Mouse (Mus musculus) brain, embryonic 14.5 days (tissue): ENCODE results near the gene Cfap58. TPM values are rescaled to one million over a fixed set of nuclear protein-coding genes. Genes with fewer than 3 reads are reported as not detected.

Experiments
- DNase-seq: peaks from one replicate; pipeline ENCODE4 v3.0.0-alpha.2; 2011; ENCODE audit warnings: low read depth
- CTCF ChIP-seq: fragments of 200-500 bp; IDR thresholded peaks from 2 replicates; pipeline ENCODE4 v1.5.1; 2012; ENCODE audit warnings: inconsistent platforms, mild to moderate bottlenecking, moderate library complexity, borderline replicate concordance; ENCODE audit not compliant: insufficient read depth, insufficient read length; ENCODE audit errors: extremely low read depth
- POLR2A ChIP-seq: fragments of 200-500 bp; IDR thresholded peaks from 2 replicates; pipeline ENCODE4 v1.6.1; 2012; ENCODE audit warnings: mild to moderate bottlenecking, inconsistent platforms, borderline replicate concordance; ENCODE audit not compliant: poor library complexity, insufficient read depth, insufficient read length, severe bottlenecking; ENCODE audit errors: extremely low read depth
- polyA plus RNA-seq: library from polyadenylated mRNA; depleted of rRNA; stranded (reverse); fragments of >200 nt; gene quantifications from 2 replicates; pipeline ENCODE4 v1.2.3, GENCODE M21; 2012

Cfap58 gene
- polyA plus RNA-seq, 1 experiment = 0.62 TPM

GRCm38 (mm10) chr19:47936490-47936889 is 985 bp upstream of the Cfap58 start:
- no peak for DNase-seq
- TF ChIP-seq POLR2A = no peak
- TF ChIP-seq CTCF = no peak

- TF ChIP-seq POLR2A (no peak), CTCF (no peak)
- no peak for DNase-seq
Observed at GRCm38 (mm10) chr19:47936938-47937337, 537 bp upstream of the Cfap58 start.

- DNase-seq = no peak
- TF ChIP-seq POLR2A (no peak), CTCF (no peak)
Observed at GRCm38 (mm10) chr19:47939361-47939760, 1.9 kb downstream of the Cfap58 start.

DNA sequence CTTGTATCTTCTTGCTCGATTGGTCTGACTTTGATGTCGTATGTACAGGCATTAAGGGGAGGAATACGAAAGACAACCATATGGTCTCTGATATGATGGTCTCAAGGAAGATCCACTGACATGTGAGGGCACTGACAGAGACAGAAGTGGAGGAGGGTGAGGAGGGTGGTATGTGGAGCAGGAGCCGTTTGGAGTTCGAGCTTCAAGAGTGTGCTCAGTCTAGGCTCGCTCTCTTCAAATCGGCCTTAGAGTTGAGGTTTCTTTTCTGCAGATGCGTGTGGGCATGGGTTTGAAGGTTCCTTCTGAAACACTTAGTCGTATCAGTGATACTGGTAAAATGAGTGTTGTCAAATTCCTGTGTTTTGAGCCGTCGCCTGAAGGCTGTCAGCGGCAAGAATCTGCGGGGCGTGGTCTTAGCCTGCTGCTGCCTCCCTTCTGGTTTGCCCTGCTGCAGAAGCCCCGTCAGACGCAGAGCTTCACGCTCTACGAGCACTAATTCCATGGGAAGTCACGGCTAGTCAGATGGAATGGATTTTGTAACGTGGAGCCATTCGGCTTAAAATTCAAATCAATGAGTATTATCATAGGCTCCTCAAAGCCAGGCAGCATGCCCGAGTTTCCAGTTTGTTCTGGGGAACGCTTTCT is 9.5 kb downstream of the Cfap58 start:
- TF ChIP-seq CTCF (no peak), POLR2A (no peak)
- DNase-seq = peak; percentile 69

DNA sequence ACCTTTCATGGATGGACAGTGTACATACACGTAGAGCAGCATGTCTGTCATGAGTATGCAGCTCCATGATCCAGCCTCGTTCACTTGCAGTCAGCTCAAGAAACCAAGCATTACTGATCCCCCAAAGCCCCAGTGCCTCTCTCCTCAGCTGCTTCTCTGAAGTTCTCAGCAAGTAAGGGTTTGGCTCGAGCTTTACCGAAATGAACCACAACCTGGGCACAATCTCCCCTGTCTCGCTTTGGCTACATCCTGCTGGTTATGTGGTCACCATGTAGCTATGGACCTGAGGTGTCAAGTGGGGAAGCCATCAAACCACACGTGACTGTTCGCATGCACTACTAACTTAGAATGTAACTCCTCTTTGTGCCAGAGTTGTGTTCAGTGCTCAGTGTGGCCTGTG is 13.5 kb downstream of the Cfap58 start:
- no peak for DNase-seq
- TF ChIP-seq POLR2A (no peak), CTCF (no peak)

- DNase-seq = peak; percentile 63
- no peak for TF ChIP-seq POLR2A
- no peak for TF ChIP-seq CTCF
Observed at GRCm38 (mm10) chr19:47953169-47953568, 15.7 kb downstream of the Cfap58 start.

- peak; percentile 67 for DNase-seq
- TF ChIP-seq POLR2A (no peak), CTCF (no peak)
Observed at GRCm38 (mm10) chr19:47958181-47958580, 20.7 kb downstream of the Cfap58 start.

DNA sequence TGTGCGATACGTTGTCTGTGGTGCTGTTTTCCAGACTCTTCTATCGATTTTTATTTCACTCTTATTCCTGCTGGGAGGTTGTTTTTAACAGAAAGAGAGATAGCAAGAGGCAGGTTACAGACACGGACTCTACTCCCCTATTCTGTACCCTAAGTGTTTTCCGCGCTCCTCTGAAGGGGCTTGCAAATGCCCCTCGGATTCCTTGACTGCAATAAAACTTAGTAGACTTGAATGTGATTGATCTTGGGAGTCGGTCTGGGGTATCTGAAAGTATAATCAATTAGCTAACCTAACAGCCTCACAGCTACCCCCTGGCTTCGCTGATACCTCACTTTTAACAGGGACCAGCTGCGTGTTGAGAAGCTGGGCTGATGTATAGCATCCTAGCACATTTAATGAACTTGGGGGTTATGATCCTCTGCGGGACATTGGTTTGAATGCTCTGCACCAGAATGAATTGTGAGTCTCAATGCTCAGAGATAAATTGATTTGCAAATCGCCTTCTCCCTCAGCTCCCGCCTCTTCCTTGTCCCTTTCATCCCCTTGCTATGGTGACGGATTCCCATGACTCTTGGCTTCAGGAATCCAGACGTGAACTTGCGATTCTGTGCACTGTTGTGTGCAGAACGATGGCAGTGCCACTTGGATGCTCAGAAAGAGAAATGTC is 31.7 kb downstream of the Cfap58 start:
- TF ChIP-seq CTCF (no peak), POLR2A (no peak)
- DNase-seq = peak; percentile 68

DNA sequence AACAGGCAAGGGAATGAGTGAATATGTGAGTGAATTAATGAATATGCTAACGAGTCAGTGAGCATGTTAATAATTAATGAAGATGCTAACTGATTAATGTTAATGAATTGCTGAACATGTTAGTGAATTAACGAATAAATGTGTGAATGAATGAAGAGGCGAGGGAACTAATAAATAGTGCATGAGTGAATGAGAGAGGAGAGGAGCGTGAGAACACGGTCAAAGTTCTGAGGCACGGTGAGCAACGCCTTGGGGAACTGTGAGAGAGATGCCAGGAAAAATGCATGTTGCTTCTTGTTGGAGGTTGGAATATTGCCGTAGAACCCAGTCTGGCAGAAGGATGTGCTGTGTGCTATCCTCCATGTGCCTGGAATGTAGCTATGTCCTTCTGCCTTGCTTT is 33.6 kb downstream of the Cfap58 start:
- DNase-seq = peak; percentile 52
- TF ChIP-seq POLR2A = no peak
- TF ChIP-seq CTCF = no peak

DNA sequence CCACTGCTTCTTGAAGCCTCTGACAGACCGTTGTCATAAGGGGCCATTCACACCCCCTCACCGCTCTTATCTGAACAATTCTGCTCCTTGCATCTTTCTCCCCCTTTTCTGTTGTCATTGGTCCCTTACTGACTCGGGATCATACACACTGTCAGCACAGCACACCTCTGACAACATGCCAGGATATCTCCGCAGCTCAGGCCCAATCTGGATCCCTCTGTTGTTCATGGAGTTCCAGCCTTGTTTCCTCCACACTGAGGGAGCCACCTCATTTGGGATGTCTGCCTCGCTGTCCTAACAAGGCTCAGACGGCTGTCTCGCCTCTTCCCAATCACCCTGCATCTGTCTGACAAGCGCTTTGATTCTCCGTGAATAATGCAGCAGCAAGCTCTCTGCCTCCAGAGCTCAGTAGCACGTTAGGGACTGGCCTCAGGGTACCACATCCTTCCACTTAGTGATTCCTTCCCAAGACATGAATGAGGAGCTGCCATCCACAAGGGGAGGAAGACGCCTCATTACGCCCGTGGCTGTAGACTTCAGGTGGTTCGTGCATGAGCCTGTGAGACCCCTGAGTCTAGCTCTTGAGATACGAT is 40.7 kb downstream of the Cfap58 start:
- peak; percentile 72 for DNase-seq
- no peak for TF ChIP-seq POLR2A
- no peak for TF ChIP-seq CTCF

DNA sequence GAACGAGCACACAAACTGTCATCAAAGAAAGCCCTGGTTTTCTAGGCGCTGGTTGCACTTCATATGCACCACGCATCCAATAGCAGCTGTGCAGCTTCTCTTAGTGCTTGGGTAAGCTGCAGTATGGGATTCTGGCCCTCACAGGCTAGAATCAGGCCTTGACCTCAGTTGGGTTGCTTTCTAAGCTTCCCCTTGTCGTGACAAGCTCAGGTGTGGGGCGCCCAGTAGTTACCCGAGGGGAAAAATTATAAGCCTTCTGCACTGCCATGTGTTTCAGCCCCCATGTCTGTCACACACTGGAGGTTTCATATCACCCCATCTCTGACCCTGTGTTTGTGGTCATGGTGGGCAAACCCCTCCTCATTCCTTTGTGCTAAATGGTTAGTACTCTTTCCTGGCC is 42.0 kb downstream of the Cfap58 start:
- no peak for TF ChIP-seq POLR2A
- no peak for TF ChIP-seq CTCF

DNA sequence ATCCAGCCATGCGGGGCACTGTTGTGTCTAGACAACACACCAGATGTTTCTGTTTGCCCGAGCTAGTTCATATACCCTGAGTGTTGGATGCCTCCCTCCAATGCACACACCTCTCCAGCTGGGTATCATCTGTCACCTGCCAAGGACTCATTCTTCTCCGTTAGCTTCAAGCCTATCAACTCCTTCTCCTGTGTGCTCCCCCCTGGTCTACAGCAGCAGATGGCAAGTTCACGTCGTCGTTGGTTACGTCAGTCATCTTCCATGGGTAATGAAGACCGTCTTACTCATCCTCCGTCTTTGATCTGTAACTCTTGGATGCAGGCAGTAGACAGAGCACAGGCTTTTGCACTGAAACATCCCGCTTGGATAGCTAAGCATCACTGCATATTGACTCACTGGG is 42.8 kb downstream of the Cfap58 start:
- TF ChIP-seq CTCF (no peak), POLR2A (no peak)
- DNase-seq = peak; percentile 30

More for the DNA sequence above, 42.0 kb downstream of the Cfap58 start:
- DNase-seq = no peak

- TF ChIP-seq CTCF (no peak), POLR2A (no peak)
- no peak for DNase-seq
Observed at GRCm38 (mm10) chr19:47985606-47986213, 48.2 kb downstream of the Cfap58 start.

DNA sequence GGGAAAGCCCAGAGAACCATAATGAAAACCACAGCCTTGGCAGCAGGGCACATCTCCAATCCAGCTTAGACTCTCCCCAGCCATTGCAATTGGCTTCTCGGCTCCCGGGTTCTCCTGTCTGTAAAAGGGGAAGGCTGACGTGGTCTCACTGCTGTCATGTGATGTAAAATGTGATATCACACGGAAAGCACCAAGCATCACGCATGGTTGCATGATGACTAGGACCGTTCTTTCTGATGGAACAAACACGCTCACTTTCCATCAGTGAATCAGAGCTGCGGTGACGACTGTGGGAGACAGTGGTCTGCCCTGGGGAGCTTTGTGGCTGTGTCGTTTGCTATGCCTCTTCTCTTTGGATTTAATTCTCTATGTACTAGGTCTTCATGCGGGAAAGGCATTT is 50.5 kb downstream of the Cfap58 start:
- TF ChIP-seq CTCF (no peak), POLR2A (no peak)
- no peak for DNase-seq

- TF ChIP-seq POLR2A (no peak), CTCF (peak; percentile 67; the same call in 1 of the 2 replicates)
Observed at GRCm38 (mm10) chr19:47988456-47988855, 51.0 kb downstream of the Cfap58 start.

More at GRCm38 (mm10) chr19:47988456-47988855, 51.0 kb downstream of the Cfap58 start:
- DNase-seq = peak; percentile 82
